Mouse (Mus musculus) 416B (cell line): ENCODE results near the gene Rin3.

ENCODE experiments used
- DNase-seq: peaks from one replicate; pipeline ENCODE4 v3.0.0; 2011; ENCODE audit warnings: low read depth

Rin3 gene

DNA sequence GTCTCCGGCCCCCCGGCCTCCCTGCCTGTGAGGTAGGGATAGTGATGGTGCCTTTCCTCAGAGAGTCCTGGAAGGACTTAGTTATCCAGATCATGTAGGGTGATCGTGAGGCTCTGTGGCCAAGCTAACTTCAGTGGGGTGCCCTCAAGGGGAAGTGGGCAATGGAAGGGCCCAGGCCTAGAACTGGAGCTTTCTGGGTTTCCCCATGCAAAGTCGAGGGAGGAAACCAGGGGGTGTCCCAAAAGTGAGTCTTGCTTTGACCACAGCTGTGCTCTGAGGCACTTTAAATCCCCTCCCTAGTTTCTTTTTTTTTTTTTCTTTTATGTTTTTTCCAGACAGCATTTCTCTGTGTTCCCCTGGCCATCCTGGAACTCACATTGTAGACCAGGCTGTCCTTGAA, 47.3 kb downstream of the Rin3 start:
- DNase-seq = no peak

DNA sequence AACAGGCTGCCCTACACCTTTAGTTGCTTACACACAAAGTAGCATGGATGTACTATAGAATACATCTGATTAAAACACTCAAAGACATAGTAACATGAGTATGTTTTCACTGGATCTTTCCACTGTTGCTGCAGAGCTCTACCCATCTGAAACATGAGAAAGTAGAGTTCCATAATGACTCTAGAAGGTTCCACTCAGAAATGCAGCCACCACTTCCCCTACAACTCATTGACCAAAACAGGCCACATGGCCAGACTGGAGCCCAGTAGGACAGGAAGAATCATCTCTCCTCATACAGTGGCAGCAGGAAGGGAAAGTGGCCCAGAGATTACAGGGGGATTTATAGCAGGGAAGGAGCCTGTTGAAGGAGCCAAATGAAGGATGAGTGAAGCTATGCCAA, 47.9 kb downstream of the Rin3 start:
- peak; percentile 34 for DNase-seq

GRCm38 (mm10) chr12:102333101-102333500, 50.3 kb downstream of the Rin3 start:
- DNase-seq = no peak

- DNase-seq = peak; percentile 77
These were observed 56.2 kb downstream of the Rin3 start for GRCm38 (mm10) chr12:102339085-102339484.

DNA sequence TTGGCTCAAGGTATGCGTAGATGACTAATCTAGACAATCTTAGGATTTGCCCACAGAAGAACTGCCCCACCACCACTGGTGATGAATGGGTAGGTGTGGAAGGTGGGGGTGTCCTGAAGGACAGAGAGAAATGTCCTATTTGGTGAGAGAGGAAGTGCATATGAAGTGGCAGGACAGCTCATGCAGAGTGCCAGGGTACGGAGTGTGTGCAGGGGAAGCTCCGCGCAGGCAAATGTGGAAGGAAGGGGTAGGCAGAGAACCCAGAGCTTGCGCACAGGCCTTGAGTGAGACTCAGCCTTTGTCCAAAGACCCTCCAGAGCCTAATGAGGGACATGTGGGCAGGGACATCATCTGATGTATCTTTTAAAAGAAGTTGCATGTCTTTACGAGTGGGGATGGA, 57.6 kb downstream of the Rin3 start:
- DNase-seq = no peak

DNA sequence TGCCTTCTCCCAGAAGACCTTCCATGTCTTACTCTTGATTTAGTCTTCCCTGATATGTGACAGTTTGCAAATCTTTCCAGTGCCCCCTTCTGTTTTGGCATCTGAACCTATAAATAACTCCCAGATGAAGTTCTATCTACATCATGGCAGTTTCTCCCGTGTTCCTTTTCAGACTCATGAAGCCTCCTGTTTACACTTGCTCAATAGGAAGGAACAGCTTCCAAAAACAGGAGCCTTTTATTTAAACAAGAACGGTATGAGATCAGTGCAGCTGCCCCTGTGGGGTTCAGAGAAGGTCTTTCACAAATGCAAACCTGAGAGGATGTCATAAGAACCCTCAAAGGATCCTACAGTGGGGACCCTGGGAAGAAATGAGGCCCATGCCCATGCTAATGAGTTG, 59.3 kb downstream of the Rin3 start:
- no peak for DNase-seq

- DNase-seq = no peak
These were observed 59.8 kb downstream of the Rin3 start for GRCm38 (mm10) chr12:102342602-102343001.

DNA sequence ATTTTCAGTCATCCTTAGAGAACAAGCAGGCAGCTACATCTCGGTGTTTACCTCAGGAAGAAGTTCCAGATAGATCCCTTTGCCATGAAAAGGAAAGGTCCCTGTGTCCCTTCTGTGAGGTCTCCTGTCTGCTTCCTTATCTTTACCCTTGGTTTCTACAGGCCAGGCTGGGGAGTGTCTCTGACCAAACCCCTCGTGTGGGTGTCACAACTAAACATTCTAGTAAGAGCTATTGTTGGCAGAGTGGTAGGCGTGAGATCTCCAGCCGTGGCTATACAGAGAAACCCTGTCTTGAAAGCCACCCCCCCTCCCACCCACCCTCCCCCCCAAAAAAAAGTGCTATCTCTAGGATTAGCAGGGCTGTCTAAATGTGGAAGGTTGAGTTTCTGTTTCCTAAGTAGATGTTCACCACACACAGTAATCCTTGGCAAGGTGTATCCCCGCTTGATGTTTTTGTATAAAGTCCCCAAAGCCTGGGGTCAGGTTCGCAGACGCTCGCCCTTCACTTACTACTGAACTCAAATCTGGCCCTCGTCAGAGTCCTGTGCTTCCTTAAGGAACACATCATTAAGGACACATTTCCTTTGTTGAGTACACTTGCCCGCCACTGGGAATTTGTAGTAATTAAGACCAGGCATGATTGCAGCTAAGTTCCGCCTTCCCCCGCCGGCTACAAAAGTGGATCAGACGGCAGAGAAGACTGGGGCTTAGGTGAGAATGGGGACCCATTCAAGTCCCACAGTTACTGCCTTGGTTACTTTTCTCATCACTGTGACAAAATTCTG, 62.4 kb downstream of the Rin3 start:
- no peak for DNase-seq

GRCm38 (mm10) chr12:102346507-102346906, 63.7 kb downstream of the Rin3 start:
- DNase-seq = peak; percentile 85

- peak; percentile 83 for DNase-seq
These were observed 65.6 kb downstream of the Rin3 start for GRCm38 (mm10) chr12:102348447-102348846.

GRCm38 (mm10) chr12:102350997-102351396, 68.1 kb downstream of the Rin3 start:
- peak; percentile 83 for DNase-seq

- DNase-seq = peak; percentile 96
These were observed 71.5 kb downstream of the Rin3 start for GRCm38 (mm10) chr12:102354126-102354984.

- DNase-seq = peak; percentile 72
These were observed 72.9 kb downstream of the Rin3 start for GRCm38 (mm10) chr12:102355784-102356183.

DNA sequence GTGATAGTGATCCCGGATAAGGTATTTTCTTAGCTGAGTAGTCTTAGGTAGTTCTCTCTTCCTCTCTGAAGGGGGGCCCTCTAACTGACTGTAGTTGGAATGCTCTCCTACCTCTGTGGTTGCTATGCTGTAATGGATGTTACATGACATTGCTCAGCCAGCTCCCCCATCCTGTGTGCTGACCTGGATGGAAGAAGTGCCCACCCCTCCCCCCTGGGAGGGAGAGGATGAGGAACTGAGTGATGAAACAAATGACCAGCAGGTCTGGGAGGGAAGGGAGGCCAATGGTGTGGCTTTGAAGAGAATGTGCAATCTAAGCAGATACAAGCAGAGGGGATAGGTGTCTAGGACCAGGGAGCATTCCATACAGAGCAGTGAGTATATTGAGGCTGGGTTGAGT, 73.9 kb downstream of the Rin3 start:
- DNase-seq = no peak

GRCm38 (mm10) chr12:102359390-102359789, 76.5 kb downstream of the Rin3 start:
- peak; percentile 77 for DNase-seq

GRCm38 (mm10) chr12:102361189-102362161, 78.6 kb downstream of the Rin3 start:
- no peak for DNase-seq

- peak; percentile 38 for DNase-seq
These were observed 82.2 kb downstream of the Rin3 start for GRCm38 (mm10) chr12:102365016-102365415.

- DNase-seq = no peak
These were observed 83.4 kb downstream of the Rin3 start for GRCm38 (mm10) chr12:102366126-102366816.

GRCm38 (mm10) chr12:102367075-102367474, 84.2 kb downstream of the Rin3 start:
- peak; percentile 87 for DNase-seq

GRCm38 (mm10) chr12:102368066-102368465, 85.2 kb downstream of the Rin3 start:
- peak; percentile 65 for DNase-seq

DNA sequence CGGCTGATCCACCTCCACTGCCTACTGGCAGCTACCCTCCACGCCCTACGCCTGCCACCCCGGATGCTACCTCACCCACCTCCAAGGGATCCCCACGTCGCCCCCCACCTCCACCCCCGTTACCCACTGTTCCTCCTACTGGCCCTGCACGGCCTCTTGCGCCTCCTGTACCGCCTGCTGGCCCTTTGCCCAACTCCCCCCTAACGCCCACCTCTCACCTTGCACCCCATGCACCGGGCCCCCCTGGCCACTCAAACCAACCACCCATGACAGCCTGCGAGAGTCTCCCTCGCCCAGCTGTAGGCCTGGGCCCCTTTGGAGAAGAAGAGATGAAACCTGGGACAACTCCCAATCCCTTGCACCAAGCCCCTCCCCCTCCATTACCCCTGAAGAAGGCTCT, 85.7 kb downstream of the Rin3 start:
- DNase-seq = no peak
